Mouse (Mus musculus) midbrain, embryonic 16.5 days (tissue): ENCODE results near the gene Rbm33. TPM values are rescaled to one million over a fixed set of nuclear protein-coding genes. Genes with fewer than 3 reads are reported as not detected.

Experiments used
- ATAC-seq: fragments of 200-750 bp; cut with Nextera tagmentation; 2 replicates; pipeline ENCODE4 v1.8.0; 2017; ENCODE audit warnings: moderate TSS enrichment
- H3K27ac ChIP-seq: fragments of 300-500 bp; sonication (generic); 2 replicates; pipeline ENCODE4 v1.5.1; 2014; ENCODE audit warnings: mild to moderate bottlenecking, low read length, mixed read lengths
- H3K27me3 ChIP-seq: fragments of 300-500 bp; sonication (generic); 2 replicates; pipeline ENCODE4 v1.6.1; 2014; ENCODE audit warnings: low read depth, low read length, mixed read lengths; ENCODE audit not compliant: control insufficient read depth, insufficient read depth
- H3K36me3 ChIP-seq: fragments of 300-500 bp; sonication (generic); 2 replicates; pipeline ENCODE4 v1.6.1; 2014; ENCODE audit warnings: mild to moderate bottlenecking, low read length, moderate library complexity, mixed read lengths; ENCODE audit not compliant: control insufficient read depth, insufficient read depth
- H3K4me1 ChIP-seq: fragments of 300-500 bp; sonication (generic); 2 replicates; pipeline ENCODE4 v1.6.1; 2014; ENCODE audit warnings: mild to moderate bottlenecking, low read length, mixed read lengths; ENCODE audit not compliant: control insufficient read depth, insufficient read depth
- H3K4me2 ChIP-seq: fragments of 300-500 bp; sonication (generic); 2 replicates; pipeline ENCODE4 v1.6.1; 2014; ENCODE audit warnings: mild to moderate bottlenecking, low read length, mixed read lengths
- H3K4me3 ChIP-seq: fragments of 300-500 bp; sonication (generic); 2 replicates; pipeline ENCODE4 v1.5.1; 2014; ENCODE audit warnings: low read depth, mild to moderate bottlenecking, low read length, moderate library complexity, mixed read lengths
- H3K9ac ChIP-seq: fragments of 300-500 bp; sonication (generic); 2 replicates; pipeline ENCODE4 v1.6.1; 2014; ENCODE audit warnings: low read depth, low read length, mixed read lengths
- H3K9me3 ChIP-seq: fragments of 300-500 bp; sonication (generic); replicated peaks from 2 replicates; pipeline ENCODE4 v1.6.1; 2014; ENCODE audit warnings: mild to moderate bottlenecking, low read length, mixed read lengths; ENCODE audit not compliant: control insufficient read depth, poor library complexity, severe bottlenecking
- WGBS: fragments of 180-500 bp; shearing (Covaris S2); extraction: QIAGEN DNeasy Blood & Tissue Kit; methylation state at CpG from one replicate; pipeline ENCODE4 v1.1.7; 2014; 5-methylcytosine and 5-hydroxymethylcytosine counted together
- polyA plus RNA-seq: library from polyadenylated mRNA; unstranded; fragments of >200 nt; fragmentation: Nextera tagmentation; extraction: Ambion mirVana; gene quantifications from 2 replicates; pipeline ENCODE4 v1.2.1, GENCODE M21; 2015

Gene Rbm33
- polyA plus RNA-seq, 1 experiment from 2014 or later: 14.1 TPM

- Histone ChIP-seq H3K27me3 (peaks cover 50% of the 10 kb centered on the region), H3K9me3 (no peaks in the 10 kb centered on the region), H3K4me2 (peak within 1 kb of the TSS; percentile 87), H3K9ac (peak within 1 kb of the TSS; percentile 66), H3K4me3 (peak within 1 kb of the TSS; percentile 58), H3K36me3 (no peaks in the 10 kb centered on the region), H3K27ac (peak within 1 kb of the TSS; percentile 81), H3K4me1 (peaks cover 19% of the 10 kb centered on the region)
- WGBS: under 1% methylated on average over 31 of the region's 31 CpGs
- peak; percentile 73 for ATAC-seq
Observed at GRCm38 (mm10) chr5:28466760-28467306, 149.9 kb downstream of the Rbm33 start, which contains the start of gene Shh. Gene Shh, minus strand, starts transcription at chr5:28467256.

Other genes with a start within 250 kb of the Rbm33 start
- gene Insig1, start 245.8 kb upstream of the Rbm33 start, polyA plus RNA-seq: 83.3 and 94.0 TPM in 2 replicates
- gene En2, start 151.4 kb upstream of the Rbm33 start, polyA plus RNA-seq: 0.55 and 0.72 TPM in 2 replicates
- 34.3 and 34.5 TPM in 2 replicates for gene Cnpy1, start 71.3 kb upstream of the Rbm33 start, polyA plus RNA-seq
- 0.83 and 1.0 TPM in 2 replicates for gene Shh, start 150.1 kb downstream of the Rbm33 start, polyA plus RNA-seq